Mouse (Mus musculus) hindlimb bud, embryonic 11.5 days (tissue): Measurements from ENCODE around the gene Slc4a7.
"Not testable (repeated sequence)": the region's sequence is repeated elsewhere in the genome, so short reads cannot be mapped to it uniquely, and the experiment has no call there.

ENCODE experiments used
- DNase-seq: peaks from one replicate; pipeline ENCODE4 v3.0.0-alpha.2; 2012; ENCODE audit warnings: low read depth, low spot score; ENCODE audit errors: extremely low spot score

The Slc4a7 gene

DNA sequence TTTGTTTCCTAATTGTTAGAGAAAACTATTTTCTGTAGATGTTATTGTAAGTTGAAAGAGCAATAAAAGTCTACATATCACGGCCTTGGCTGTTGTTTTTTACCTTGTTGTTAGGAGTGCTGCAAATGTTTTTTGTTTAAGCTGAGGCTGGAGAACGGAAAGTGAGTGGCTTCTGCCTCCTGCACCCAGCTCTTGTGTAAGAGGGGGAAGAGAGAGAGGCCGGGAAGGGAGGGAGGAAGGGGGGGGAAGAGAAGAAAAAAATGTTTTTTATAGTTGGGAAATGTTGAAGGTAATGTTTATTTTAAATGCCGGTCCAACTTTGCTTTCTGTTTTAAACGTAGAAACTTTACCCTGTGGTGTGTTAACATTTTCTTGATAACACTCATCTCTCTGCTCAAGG, 97.8 kb downstream of the Slc4a7 start:
- no peak for DNase-seq

DNA sequence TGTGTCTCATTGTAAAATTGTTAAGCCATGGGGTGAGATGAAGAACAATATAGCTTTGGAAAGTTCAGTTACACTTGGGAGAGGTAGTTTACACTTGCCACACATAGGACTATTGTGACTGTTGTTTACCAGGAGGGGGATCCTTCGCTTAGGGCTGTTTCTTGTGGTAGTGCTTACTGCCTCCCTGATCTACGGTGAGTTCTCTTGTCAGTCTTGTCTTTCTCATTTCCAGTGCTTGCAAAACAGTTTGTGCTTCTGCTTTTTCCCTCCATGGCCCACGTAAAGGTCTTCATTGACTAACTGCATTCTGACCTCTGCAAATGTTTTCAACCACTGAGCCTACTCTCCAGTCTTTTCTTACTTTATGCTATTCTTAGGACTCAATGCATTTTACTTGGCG, 98.3 kb downstream of the Slc4a7 start:
- DNase-seq, result no peak

DNA sequence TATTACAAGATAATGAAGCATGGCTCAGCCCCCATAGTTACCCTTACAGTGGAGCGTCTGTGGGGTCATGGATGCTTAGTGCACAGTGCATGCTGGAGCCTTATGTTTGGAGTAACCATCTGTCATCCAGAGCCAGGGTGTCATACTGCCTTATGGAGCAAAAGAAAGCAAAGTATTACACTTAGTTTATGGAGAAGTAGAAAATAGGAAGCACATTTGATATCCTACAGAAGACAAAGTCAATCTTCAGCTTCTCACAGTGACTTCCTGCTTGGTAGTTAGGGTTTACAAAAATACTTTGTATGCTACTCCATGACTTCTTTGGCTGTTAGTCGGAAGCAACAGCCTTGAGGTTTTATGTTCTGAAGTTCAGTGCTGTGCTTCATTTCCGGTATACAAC, 98.7 kb downstream of the Slc4a7 start:
- no peak for DNase-seq

DNA sequence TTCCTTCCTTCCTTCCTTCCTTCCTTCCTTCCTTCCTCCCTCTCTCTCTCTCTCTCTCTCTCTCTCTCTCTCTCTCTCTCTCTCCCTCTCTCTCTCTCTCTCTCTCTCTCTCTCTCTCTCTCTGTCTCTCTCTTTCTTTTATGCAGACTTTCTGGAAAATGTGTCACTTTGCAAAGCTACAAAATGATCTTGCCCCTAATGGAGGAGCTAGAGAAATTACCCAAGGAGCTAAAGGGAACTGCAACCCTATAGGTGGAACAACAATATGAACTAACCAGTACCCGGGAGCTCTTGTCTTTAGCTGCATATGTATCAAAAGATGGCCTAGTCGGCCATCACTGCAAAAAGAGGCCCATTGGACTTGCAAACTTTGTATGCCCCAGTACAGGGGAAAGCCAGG, 101.0 kb downstream of the Slc4a7 start, which contains the start of gene Nek10:
Gene Nek10 (plus strand): TSS at position 301 of the 400 bp plus-strand sequence.
- DNase-seq, result not testable (repeated sequence)

DNA sequence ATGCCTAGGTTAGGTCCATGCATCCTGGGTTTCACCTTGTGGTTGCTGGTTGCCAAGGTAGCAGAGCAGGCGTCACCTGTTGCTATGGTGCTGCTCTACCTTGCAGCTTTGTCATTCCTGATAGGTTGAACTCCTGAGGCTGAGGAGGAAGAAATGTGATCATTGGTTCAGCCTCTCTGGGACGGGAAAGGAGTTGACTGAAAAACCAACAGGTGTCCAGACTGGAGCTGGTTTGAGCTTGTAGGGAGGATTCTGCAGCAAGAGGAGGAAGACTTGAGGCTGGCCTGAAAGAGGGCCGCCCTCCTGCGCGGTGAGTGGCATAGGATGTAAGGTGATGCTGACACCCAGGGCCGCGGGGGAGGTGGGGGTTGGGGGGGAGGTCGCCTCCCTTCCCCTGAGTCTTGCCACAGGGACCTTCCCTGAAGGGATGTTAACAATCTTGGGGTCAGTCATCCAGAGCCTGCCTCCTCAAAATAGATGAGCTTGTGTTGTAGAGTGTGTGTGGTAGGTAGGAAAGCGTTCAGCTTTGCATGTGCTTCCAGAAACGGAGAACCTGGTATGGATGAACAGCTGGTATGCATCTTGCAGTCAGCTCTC, 101.9 kb downstream of the Slc4a7 start:
- peak; percentile 33 for DNase-seq

DNA sequence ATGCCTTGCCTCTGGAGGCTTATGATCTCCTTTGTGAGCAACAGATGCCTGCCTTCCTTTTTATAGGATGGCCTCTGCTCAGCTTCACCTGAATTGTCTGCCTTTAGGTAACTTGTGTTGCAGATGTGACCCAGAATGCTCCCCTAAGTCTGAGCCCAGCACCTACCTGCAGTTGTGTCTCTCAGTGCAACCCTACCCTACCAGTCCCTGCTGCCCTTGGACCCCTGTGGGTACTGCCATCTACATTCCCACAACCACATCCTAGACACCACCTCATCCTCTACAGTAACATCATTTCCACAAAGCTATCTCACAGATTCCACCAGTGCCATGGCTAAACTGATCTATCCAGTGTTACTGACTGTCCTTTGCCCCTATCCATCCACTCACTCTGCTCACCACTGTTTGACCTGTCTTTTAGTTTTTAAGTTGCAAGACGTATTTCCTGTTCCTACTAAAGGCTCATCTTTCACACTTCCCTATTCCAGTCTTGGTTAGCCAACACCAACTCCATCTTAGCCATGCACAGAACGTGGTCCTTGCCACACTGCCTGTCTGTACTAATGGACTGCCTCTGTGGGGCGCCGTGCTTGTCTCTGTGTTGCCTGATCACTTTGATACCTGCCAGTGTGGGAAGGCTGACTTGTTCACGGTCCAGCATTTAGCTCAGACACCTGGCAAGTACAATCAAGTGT, 102.6 kb downstream of the Slc4a7 start:
- DNase-seq, result no peak

DNA sequence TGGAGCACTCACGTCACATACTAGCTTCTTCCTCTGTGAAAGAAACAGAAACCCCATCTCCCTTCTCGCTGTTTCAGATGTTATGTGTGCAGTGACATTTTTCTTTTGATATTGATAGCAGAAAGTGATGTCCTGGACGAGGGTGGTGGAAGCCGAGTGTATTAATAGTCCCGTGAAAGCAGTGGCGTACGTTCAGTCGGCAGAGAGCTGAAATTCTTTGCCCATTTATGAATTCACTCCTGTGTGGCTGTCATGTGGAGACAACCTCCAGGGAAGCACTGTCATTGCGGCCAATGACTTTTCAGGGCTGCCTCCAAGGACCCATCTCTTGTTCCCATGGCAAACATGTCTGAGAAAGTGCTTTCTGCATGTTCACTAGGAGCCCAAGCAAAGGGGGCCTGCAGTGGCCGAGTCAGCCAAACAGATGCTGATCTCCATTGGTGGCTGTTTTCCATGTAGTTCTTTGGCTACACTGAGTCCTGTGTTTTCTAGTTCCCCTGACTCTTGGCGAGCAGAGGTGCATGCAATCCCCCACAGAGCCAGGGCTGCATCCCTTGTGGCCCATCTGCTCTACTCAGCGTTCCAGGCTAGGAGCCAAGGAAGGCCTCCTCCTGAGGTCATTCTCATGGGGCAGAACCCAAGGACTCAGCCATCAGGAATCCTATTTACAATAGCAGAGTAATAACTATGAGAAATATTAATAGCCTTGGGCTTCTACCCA, 130.6 kb downstream of the Slc4a7 start:
- no peak for DNase-seq

DNA sequence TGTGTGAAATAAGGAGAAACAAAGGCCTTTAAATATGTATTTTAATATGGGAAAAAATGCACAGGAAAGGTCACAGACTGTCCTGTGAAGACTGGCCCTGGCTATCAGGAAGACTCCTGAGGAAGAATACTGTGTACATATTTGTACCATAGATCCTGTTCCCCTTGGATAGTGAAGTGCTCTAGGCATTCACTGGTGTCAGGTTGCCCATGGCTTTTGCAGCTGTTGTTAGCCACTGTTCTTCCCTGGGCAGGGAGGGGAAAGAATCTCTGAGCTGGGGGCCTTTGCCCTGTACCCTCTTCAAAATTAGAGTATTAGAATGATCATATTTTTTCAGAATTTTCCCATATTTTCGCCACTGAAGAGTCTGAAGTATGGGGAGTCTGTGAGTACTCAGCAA, 131.4 kb downstream of the Slc4a7 start:
- DNase-seq, result no peak

DNA sequence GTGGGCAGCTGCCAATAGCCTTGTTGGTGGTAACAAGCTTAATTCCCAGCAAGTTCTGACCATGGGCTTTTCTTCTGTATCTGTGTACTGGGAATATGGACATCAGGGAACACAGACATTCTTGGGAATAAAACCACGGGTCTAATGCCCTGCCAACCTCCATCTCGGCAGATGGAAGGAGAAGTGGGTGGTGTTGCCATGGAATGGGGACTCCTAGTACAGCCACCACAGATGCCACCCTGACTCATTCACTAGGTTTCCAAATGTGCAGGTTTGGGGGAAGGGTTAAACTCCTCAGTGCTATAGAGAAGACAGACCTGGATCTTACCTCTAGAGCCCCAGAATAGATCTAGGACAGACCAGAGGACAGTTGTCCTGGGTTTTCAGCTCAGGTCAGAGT, 132.2 kb downstream of the Slc4a7 start:
- no peak for DNase-seq

DNA sequence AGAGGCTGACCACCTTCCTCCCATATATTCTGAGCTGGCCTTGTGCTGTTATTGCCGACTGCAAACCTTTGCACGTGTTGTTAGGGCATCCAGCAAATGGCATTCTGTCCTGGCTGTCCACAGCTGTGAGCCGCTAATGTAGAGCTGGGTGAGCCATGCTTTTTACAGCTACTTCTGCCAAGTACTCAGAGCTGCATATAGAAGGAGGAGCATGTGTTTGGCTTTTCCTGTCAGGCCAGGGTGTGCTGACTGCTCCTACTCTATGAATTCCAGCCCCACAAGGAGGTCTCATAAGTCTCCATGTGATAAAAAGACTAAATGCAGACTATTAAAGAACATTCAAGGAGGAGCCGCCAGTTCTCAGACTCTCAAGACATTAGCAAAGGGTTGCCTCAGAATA, 135.5 kb downstream of the Slc4a7 start:
- no peak for DNase-seq

DNA sequence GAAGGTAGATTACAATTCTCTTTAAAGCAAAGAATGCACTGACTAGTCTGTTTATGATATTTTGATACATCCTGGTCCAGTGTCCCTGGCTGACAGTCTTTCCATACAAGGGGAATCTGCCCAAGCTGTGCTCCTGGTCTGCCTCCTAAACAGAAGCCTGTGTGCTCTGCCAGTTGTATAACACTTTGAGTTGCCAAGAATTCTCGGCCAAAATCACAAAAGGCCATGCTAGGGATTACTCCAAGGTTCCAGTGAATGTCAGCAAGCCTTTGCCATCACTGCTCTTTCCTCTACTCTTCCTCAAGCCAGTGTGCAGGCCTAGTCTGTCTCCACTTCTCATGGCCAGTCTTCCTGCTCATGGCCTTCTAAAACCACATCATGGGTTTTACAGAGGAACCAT, 136.0 kb downstream of the Slc4a7 start:
- DNase-seq, result no peak

DNA sequence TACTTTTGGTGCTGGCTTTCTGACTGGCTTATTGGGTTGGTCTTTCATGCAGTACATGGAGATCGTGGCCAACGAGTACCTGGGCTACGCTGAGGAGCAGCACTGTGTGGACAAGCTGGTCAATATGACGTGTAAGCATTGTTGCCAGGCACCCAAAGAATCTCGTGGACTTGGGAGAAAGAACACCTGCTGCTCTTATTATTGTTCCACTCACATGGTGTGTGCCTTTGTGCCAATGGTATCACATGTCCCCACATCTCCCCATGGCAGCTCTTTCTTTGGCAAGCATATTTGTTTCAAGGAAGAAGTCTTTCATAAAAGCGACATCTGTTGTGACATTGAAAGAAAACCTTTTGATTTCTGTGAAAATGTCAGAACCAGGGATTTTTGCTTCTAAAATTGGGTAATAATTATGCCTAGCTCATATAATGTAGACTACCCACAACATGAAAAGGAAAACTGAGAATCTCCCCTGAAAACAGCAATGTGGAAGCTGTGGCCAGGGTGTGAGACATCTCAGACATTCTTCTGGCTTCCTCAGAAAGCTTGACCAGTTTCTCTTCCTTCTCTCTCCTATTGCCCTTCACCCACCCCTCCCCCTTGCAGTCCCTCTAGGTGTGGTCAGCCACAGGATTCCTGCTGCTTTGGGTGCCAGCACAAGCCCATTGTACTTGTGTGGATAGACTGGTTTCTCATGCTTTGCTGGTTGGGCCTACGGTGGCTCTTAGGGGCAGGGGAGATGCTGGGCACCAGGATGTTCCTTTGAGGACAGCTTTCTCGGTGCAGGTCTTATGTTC, 140.9 kb downstream of the Slc4a7 start:
- DNase-seq, result no peak
